Mouse (Mus musculus) cerebellum, postnatal 25 days (tissue): ENCODE data around the gene Mmgt1.

Source experiments
- DNase-seq, 2 experiments: peaks; one replicate each; pipeline ENCODE4 v3.0.0; 2021; ENCODE audit warnings: mixed read lengths in 2 of 2

Mmgt1 gene

DNA sequence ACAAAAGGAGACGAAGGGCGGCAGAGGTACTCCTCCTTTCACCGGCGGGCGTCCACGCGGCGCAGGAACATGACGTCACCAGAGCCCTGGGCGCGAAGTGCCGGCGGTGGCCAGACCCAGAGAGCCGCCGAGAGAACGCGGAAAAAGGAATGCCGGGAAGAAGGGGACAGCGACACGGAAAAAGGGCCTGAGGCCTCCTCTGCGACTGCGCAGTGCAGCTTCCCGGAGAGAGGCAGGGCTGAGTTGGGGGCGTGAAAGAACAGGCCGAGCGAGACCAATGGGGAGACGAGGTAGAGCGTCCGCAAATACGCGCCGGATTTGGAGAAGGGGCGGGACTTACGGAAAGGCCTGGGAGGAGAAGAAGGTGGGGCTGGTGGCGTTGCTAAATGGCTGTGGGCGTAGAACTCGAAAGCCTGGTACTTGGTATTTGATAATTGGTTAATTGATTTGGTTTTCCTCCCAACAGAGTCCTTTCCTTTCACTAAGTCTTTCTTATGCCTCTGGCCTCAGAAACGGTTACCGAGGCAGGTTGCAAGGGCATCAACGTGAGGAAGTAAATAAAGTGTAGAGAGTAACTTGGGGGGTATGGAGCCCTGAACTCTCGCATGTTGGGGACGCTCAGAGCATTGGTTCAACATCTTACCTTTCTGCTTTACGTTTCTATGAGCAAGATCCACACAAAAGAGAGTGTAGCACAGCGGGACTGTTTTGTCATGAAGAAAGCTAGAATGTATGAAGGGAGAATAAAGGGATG, at the start of gene Mmgt1:
Mmgt1 (minus strand) TSS at position 183 of the 754 bp plus-strand sequence.
- DNase-seq = peak; percentile 90 to 93

DNA sequence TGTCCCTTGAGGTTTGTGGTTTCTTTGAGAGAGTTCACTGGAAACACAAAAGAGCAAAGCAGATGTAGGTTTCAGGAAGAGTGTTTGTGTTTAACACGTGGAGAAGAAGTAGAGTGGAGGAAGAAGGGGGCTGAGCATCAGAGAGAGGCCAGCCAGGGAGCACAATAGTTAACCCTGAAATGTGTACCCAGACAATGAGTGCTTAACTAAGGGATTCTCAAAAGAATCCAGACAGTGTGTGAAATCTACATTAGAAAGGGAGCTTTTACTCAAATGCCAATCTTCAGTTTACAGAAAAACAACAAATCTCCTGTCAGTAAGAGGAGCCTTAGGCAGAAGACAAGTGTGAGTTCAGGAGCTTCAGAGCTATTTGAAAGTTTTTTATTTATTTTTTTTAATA, 42.2 kb upstream of the Mmgt1 start:
- DNase-seq = no peak

DNA sequence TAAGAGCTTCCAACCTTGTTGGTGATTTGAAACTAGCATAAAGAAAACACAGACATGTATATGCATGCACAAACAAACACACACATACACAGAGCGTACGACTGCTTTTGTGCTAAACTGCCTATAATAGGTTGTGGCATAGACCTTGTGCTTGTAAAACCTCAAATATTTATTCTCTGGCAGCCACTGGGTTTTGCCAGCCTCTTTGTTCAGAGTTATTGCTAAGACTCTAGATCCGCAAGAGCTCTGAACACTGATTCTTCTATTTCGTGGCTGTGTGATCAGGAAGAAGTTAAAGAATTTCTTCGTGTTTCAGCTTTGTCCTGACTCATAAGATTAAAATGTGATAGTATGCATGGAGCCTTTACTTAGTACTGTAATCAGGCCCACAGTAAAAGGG, 38.3 kb upstream of the Mmgt1 start:
- DNase-seq = no peak

GRCm38 (mm10) chrX:56615236-56615635, 17.4 kb upstream of the Mmgt1 start:
- no peak for DNase-seq

DNA sequence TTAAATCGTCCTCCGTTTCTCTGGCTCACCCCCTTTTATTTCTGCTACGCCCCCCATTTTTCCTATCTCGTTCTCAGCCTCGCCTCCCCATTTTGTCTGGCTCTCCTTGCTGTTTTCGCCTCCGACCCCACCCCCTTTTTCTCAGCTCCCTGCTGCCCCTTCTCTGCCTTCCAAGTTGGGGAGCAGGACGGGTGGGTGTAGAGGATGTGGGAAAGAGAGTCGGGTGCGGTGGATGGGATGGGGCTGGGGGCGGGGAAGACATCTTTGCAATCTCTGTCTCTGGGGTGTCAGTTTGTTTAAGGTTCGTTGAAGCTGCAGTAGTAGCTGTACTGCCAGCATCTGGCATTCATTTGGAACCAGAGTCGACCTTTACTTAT, 12.4 kb upstream of the Mmgt1 start:
- DNase-seq = peak in 1 of 2 experiments; percentile 11

DNA sequence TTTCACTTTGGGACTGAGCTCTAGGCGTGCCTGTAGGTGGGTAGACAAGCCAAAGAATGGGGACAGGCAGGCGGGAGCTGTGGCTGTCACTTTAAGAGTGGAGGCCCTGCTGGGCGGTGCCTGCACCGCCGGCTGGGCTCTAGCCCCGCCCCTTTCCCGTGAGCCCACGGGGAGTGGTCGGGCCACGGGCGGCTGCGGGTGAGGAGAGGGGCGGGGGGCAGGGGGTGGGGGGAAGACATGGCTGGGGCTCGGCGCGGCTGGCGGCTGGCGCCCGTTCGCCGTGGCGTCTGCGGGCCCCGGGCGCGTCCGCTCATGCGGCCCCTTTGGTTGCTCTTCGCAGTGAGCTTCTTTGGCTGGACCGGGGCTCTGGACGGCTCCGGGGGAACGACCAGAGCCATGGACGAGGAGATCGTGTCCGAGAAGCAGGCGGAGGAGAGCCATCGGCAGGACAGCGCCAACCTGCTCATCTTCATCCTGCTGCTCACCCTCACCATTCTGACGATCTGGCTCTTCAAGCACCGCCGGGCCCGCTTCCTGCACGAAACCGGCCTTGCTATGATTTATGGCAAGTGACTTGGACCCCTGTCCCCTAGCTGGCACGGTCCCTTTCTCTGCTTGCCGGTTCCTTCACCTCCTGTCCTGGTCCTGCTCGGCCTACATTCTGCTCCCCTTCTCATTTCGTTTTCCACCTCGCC, 11.9 kb upstream of the Mmgt1 start, which contains the start of gene Slc9a6:
Slc9a6 (plus strand) TSS at position 135 of the 695 bp plus-strand sequence.
- peak; percentile 79 to 87 for DNase-seq

- no peak for DNase-seq
These were observed 11.4 kb upstream of the Mmgt1 start for GRCm38 (mm10) chrX:56609285-56609622.

- no peak for DNase-seq
These were observed 9.3 kb upstream of the Mmgt1 start for GRCm38 (mm10) chrX:56607032-56607710.

DNA sequence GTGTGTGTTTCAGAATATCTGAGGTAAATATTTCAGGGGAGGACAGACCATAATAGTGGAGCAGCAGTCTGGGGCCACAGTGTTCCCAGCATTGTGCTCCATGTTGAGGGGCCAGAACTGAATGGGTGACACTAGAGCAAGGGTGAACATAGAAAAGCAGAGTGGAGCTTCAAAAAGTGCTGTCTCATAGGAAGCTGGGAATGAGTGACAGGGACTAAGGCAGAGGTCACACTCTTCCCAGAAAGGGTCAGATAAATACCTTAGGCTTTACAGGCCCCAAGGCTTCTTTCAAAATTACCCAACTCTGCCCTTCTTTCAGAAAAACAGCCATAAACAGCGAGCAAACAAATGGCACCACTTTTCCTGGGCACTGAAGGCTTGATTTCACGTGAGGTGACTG, 8.7 kb upstream of the Mmgt1 start:
- no peak for DNase-seq

- DNase-seq = peak in 1 of 2 experiments; percentile 43
These were observed 516 bp downstream of the Mmgt1 start for GRCm38 (mm10) chrX:56597219-56597886.

GRCm38 (mm10) chrX:56578200-56578599, 19.7 kb downstream of the Mmgt1 start:
- DNase-seq = no peak

GRCm38 (mm10) chrX:56572465-56572864, 25.4 kb downstream of the Mmgt1 start:
- peak; percentile 13 to 44 for DNase-seq

DNA sequence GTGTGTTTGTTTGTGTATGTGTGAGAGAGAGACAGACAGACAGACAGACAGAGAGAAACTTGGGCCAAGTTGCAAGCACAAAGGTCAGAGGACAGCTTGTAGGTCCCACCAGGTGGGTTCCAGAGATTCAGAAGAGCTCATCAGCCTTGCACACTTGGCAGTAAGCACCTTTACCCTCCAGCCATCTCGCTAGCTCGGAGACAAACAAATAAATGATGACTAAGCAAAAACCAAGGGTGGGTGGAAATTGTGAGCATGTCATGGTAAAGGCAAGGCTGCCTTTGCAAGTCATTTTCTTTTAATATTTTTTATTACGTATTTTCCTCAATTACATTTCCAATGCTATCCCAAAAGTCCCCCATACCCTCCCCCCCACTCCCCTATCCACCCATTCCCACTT, 44.3 kb downstream of the Mmgt1 start:
- DNase-seq = no peak

DNA sequence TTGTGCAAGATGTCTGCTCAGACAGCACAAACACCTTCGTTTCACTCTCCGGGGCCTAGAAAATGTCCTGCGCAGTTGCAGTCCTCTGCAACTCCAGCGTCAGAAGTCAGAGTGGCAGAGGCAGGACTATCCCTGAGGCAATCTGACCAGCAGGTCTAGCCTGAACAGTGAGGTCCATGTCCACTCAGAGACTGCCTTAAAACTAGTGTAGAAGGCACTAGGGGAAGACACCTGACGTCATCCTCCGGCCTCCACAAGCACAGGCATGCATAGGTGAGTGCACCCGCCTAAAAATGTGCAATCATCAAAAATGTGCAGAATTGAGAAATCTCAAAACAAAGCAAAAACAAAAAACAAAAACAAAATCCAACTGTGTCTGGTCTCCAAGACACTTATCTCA, 48.4 kb downstream of the Mmgt1 start, which contains the start of gene Gm648:
Gm648 (minus strand) TSS at position 101 of the 400 bp plus-strand sequence.
- no peak for DNase-seq

GRCm38 (mm10) chrX:56537162-56537561, 60.7 kb downstream of the Mmgt1 start:
- DNase-seq = peak; percentile 6 to 42
